Mouse (Mus musculus): ENCODE measurements around the gene Gpr55.

Gene Gpr55

GRCm38 (mm10) chr1:85959129-85959888 lies 1.5 kb downstream of the Gpr55 start:
- in situ Hi-C loops (cut with MboI, MseI): no loop called here

DNA sequence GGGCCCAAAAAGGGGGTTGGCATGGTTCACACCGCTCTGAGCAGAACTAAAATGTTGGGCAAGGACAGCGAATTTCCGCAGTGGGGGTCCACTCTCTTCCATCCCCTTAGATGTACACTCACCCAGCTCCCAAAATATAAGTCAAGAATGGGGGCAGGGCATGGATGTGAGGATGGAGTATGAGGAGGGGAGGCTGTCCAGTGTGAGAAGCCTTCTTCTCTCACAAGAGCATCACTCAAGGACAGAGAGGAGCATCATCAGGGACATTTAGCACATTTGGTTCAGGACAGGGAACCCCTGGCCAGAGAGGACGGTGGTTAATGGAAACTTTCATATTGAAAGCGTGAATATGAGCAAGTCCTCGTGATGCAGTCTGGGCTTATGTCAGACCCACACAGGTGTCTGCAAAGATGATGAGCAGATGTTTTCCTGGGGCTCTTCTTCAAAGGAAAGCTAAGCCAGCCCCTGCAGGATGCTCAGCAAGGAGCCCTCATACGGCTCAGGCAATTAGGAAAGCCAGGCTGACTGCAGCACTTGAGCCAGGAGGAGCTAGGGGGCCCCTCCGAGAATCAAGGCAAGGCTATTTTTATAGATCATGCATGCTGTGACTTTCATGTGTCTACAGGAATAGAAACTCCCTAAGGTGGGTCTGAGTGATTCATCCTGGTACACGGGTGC lies 2.7 kb downstream of the Gpr55 start:
- in situ Hi-C loops (cut with MboI, MseI): no loop called here

- in situ Hi-C loops (cut with MboI, MseI): no loop called here
Observed at GRCm38 (mm10) chr1:85957290-85957689, 3.5 kb downstream of the Gpr55 start.

GRCm38 (mm10) chr1:85955150-85955549 lies 5.7 kb downstream of the Gpr55 start:
- in situ Hi-C loops (cut with MboI, MseI): no loop called here

- in situ Hi-C loops (cut with MboI, MseI): no loop called here
Observed at GRCm38 (mm10) chr1:85949085-85949684, 11.6 kb downstream of the Gpr55 start.

GRCm38 (mm10) chr1:85942318-85942717 lies 18.5 kb downstream of the Gpr55 start:
- in situ Hi-C loops (cut with MboI, MseI): no loop called here

- in situ Hi-C loops (cut with MboI, MseI): no loop called here
Observed at GRCm38 (mm10) chr1:85937323-85937722, 23.5 kb downstream of the Gpr55 start.

DNA sequence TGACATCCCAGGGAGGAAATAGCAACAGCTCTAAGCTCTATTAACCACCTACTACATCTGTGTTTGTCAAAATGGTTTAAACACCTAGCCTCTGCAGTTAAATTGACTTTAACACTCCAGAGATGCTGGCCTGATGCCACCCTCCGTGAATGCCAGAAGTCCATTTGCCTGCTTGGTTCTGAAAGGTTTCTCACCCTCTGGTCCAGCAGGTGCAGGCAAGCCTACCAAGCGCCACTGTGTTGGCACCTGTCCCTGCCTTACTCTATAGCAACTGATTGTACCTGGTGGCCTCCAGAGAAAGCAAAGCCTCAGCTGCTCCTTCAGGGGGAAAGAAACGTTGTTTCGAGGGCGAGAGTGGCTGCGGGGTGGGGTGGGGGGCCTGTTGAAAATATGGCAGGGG lies 24.5 kb downstream of the Gpr55 start:
- in situ Hi-C loops (cut with MboI, MseI): no loop called here

- in situ Hi-C loops (cut with MboI, MseI): no loop called here
Observed at GRCm38 (mm10) chr1:85935148-85935852, 25.5 kb downstream of the Gpr55 start.

DNA sequence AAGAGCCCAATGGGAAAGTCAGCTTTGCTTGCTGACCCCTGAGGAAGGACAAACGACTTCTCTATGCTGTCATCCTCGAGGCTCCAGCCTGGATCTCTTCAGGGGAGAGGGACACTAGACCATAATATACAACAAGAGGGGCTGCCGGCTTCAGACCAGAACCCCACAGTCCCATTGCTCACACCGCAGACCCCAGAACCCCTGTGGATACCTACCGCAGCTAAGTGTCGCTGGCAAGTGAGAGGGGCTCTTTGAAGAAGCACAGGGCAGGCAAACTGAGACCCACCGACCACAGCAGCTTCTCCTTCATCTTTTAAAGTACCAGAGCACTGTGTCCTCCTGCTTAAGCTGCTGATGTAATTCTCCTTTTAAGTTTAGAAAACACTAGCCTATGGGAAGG lies 26.2 kb downstream of the Gpr55 start:
- in situ Hi-C loops (cut with MboI, MseI): loop anchor here (5.0 kb wide), 1 partner anchor 73 kb away; no protein-coding TSS in a partner anchor

DNA sequence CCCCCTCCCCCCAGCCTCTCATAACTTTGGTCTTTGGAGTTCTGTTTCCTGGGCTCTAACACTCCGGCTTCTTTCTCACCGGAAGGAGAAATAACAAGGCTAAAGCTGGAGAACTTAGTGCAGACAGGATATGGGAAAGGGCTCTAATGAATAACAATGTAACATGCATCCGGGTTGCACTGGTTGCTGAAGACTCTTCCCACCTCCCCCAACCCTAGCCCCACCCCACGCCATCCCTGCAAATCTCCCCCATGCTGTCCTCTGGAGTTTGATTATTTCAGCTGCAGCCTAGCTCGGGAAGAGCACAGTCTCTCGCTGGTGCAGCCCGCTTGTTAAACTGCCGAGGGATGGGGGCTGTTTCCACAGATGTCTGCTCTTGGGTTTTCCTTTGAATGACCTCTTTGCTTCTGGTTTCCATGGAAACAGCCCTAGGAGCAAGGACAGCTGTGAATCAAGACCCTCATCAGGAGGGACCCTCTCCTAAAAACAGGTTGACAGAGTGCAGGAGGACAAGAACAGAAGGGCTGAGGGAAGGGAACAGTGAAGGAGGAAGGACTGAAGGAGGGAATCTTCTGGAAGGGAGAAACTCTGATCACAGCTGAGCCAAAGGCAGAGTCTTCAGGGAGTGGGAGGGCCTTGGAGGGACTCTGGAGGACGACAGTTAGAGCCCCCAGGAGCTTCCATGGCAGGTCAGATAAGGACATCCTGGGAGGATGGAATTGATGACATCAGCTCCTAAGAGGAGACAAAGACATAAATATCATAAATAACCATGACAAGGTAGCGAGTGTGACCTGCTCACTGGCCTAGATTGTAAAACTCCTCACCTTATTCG lies 27.0 kb downstream of the Gpr55 start:
- in situ Hi-C loops (cut with MboI, MseI): loop anchor here (5.0 kb wide), 1 partner anchor 73 kb away; no protein-coding TSS in a partner anchor

DNA sequence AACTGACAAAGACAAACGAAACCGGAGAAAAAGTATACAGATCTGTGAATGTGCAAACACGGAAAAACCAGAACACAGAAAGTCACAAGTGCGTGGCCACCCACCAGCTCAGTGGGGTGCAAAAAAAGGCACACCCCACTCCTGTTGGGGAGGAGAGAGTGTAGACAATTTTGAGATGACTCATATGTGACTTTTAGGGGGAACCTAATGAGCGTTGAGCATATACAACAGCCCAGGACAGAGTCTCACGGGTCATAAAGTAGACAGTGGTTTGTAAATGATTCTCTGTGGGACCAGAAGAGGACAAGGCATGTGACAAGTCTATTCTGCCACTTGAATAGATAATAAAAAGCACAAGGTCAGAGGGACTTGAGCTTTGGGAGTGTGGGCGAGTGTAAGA lies 27.6 kb downstream of the Gpr55 start:
- in situ Hi-C loops (cut with MboI, MseI): loop anchor here (5.0 kb wide), 1 partner anchor 74 kb away; no protein-coding TSS in a partner anchor

DNA sequence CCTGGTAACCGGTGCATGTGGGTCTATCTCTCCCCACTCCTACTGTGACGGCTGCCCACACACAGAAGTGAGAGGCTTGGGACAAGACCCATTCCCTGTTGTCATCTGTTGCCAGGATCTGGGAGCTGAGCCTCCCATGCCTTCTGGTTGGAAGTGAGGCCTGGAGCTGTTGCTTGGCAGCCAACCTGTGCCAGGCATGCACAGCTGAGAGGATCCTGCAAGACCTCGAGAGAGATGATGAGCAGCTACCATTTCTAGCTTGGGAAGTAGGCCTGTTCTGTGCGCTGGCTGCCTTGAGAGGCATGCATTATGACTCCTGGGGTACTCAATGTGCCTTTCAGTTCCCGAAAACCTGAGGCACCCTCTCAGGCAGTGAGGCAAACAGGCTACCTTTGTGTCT lies 29.6 kb downstream of the Gpr55 start:
- in situ Hi-C loops (cut with MboI, MseI): loop anchor here (5.0 kb wide), 1 partner anchor 76 kb away; no protein-coding TSS in a partner anchor

GRCm38 (mm10) chr1:85929406-85929805 lies 31.4 kb downstream of the Gpr55 start:
- in situ Hi-C loops (cut with MboI, MseI): no loop called here

- in situ Hi-C loops (cut with MboI, MseI): no loop called here
Observed at GRCm38 (mm10) chr1:85928688-85929065, 32.1 kb downstream of the Gpr55 start.

DNA sequence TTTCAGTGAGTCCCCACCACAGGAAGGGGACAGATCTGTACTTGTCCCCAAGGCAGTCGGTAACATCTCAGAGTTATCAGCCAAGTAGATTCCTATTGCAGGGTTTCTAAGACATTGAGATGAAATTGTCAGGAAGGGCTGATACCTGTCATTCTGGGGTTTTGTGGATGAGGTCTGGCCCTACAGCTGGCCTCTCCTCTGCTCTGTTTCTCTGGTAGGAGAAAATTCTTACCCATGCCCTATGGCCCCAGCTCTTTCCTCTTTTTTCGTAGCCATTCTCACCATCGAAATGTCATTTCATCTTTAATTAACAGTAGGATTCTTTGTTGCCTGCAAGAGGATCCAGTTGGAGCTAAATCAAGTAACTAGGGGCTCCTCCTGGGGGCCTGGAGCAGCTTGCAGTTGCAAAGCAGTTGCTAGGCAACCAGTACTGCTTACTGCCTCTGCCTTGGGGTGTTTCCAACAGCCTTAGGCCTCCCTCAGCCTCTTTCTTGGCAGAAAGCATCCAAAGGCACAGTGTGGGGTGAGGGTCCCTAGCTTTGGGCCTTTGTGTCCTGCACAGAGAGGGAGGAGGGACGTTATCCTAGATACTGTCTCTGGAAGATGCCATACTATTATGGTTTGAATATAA lies 32.6 kb downstream of the Gpr55 start, which contains the start of gene 4933407L21Rik:
4933407L21Rik (plus strand) TSS at position 427 of the 631 bp plus-strand sequence.
- in situ Hi-C loops (cut with MboI, MseI): no loop called here

DNA sequence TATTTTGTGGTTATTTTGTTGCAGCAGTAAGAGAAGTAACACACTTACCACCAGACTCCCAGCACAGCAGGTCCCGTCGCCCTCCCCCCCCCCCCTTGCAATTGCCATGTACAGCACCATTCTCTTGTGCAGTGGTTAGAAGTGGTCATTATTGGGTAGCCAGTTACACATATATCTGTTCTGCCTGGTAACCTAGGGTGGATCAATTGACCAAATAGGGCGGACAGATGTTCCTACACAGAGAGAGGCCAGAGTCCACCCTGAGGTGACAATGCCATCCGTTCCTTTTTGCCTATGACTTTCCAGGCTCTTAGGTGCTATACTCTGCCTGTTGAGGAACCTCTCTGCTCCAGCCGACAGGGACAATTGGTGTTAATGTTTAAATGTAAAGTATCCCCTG lies 35.6 kb downstream of the Gpr55 start:
- in situ Hi-C loops (cut with MboI, MseI): no loop called here

DNA sequence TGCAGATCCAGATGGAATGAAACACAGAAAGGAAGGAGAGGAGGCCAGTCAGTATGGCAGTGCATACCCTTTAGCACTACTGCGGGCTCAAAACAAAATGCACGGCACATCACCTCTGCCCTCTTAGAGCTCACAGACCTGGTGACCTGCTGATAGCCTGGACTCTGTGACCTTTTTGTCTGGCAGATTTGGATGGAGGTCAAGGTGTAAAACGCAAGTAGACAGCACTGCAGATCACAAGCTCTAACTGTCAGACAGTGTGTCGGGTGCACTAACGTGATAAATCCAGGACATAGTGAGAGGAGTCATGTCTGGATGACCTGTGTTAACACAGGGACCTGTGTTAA lies 38.0 kb downstream of the Gpr55 start:
- in situ Hi-C loops (cut with MboI, MseI): loop anchor here (5.0 kb wide), 1 partner anchor 71 kb away; no protein-coding TSS in a partner anchor

DNA sequence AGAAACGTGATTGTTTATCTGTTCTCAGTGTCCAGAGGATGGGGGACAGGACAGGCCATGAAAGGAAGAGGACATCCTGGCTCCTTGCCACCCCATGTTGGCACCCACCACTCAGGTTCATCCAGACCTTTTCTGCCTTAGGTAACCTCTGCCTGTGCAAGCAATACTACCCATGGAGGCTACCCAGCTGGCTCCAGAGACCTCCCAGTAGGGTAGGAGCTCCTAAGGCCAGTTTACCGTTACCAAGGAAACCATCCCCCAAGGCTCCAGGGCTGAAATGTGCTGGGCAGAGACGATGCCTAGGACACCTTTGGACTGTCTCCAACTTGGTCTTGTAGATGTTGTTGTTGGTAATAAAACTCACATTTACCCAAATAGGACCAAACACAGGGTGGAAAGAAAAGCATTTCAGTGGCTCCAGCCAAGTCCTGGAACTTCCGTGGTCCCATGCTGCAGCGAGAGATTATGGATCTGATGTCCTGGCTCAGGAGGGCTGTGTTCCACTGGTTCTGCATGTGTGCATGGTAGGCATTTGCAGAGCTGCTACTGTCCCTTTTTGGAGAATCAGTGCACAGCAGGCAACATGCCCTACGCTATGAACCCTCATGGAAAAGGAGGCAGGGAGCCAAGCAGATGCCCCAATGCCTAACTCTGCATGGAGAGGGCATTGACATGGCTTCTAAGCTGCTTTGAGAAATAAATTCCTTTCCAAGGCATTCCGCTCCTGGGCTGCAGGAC lies 38.5 kb downstream of the Gpr55 start:
- in situ Hi-C loops (cut with MboI, MseI): loop anchor here (5.0 kb wide), 1 partner anchor 70 kb away; no protein-coding TSS in a partner anchor

- in situ Hi-C loops (cut with MboI, MseI): loop anchor here (5.0 kb wide), 1 partner anchor 69 kb away; no protein-coding TSS in a partner anchor
Observed at GRCm38 (mm10) chr1:85921725-85922124, 39.1 kb downstream of the Gpr55 start.
